Mouse (Mus musculus) erythroblast, embryonic 14.5 days (primary cell): ENCODE measurements around the gene Prr12.

Experiments
- GATA1 ChIP-seq: IDR thresholded peaks from 2 replicates; pipeline ENCODE4 v1.6.1; 2012; ENCODE audit warnings: low read length, inconsistent platforms, mixed read lengths
- TAL1 ChIP-seq: IDR thresholded peaks from 3 replicates; pipeline ENCODE4 v1.6.1; 2012; ENCODE audit warnings: low read length, inconsistent platforms, mixed read lengths

DNA sequence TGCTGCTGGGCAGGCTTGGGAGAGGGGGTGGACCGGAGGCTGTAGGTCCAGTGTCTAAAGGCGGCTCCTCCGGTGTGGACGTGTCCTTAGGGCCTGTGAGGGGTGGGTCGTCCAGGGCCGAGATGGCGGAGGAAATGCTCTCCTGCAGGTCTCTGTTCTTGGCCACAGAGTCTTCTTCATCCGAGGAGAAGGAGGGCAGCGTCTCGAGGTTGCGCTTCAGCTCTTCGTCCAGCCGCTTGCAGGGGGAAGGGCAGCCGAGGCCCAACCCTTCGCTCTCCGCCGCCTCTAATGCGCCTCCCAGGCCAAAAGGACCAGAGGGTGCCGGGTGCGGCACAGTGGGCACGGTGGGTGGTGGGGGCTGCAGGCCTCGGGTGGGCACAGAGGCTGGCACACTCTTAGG lies 6.9 kb downstream of the Prr12 start:
- no peak for TF ChIP-seq GATA1
- no peak for TF ChIP-seq TAL1
